Mouse (Mus musculus): ENCODE measurements around the gene Ttc13.

Gene Ttc13

GRCm38 (mm10) chr8:124653568-124654475 is 68.0 kb downstream of the Ttc13 start:
- no peak for DNase-seq

GRCm38 (mm10) chr8:124652546-124652945 is 69.2 kb downstream of the Ttc13 start:
- no peak for DNase-seq

- DNase-seq: no peak
These were observed 70.0 kb downstream of the Ttc13 start for GRCm38 (mm10) chr8:124651776-124652175.

- DNase-seq: no peak
These were observed 73.5 kb downstream of the Ttc13 start for GRCm38 (mm10) chr8:124648311-124648710.

GRCm38 (mm10) chr8:124643540-124644339 is 78.0 kb downstream of the Ttc13 start:
- no peak for DNase-seq

- no peak for DNase-seq
These were observed 80.2 kb downstream of the Ttc13 start for GRCm38 (mm10) chr8:124641599-124641998.

- DNase-seq: no peak
These were observed 86.6 kb downstream of the Ttc13 start for GRCm38 (mm10) chr8:124635247-124635502.

- no peak for DNase-seq
These were observed 87.2 kb downstream of the Ttc13 start for GRCm38 (mm10) chr8:124634411-124635246.

GRCm38 (mm10) chr8:124633001-124633703 is 88.6 kb downstream of the Ttc13 start:
- peak; percentile 11 to 14 for DNase-seq

GRCm38 (mm10) chr8:124631966-124632365 is 89.8 kb downstream of the Ttc13 start:
- no peak for DNase-seq

GRCm38 (mm10) chr8:124630891-124631290 is 90.9 kb downstream of the Ttc13 start:
- no peak for DNase-seq

GRCm38 (mm10) chr8:124630489-124630888 is 91.3 kb downstream of the Ttc13 start:
- no peak for DNase-seq

- DNase-seq: no peak
These were observed 95.5 kb downstream of the Ttc13 start for GRCm38 (mm10) chr8:124626251-124626650.
